23 mouse cellular contexts compared by ENCODE assay signal in the genomic region with DNA sequence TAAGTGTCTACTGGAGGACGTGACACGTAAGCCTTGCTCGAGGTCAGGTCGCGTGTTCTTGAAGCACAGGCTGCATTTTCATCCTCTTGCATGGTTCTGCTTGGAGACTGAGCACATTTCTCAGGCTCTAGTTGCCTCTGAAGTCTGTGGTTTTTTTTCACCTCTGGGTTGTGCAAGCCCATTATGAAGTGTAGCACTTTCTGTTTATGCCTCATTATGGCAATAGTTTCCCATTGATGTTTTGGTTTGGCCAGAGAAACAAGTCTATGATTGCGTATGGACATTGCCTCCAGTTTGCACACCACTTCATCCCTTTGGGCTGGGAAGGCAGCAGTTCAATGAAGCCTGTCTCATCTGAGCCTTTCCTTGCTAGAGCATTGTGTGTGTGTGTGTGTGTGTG.
"Had no signal": no experiment of that assay in that cellular context is flagged by ENCODE, and none has a peak within 500 bp of the region (broad histone marks: within the 10 kb centered on the region; RNA-seq: fewer than 3 reads in every experiment).

No protein-coding gene starts in this region.

- H3K27me3 ChIP-seq: limb, embryonic 12.5 days; limb, embryonic 15.5 days; lung, embryonic 15.5 days; megakaryocyte, embryonic 14.5 days; midbrain, embryonic 13.5 days; neural tube, embryonic 13.5 days; stomach, embryonic 15.5 days had no signal

- H3K4me2 ChIP-seq: limb, embryonic 12.5 days; limb, embryonic 15.5 days; liver, embryonic 11.5 days; lung, embryonic 15.5 days; midbrain, embryonic 13.5 days; neural tube, embryonic 13.5 days; stomach, embryonic 15.5 days had no signal

- H3K36me3 ChIP-seq: limb, embryonic 12.5 days; limb, embryonic 15.5 days; lung, embryonic 15.5 days; midbrain, embryonic 10.5 days; midbrain, embryonic 13.5 days; neural tube, embryonic 13.5 days; stomach, embryonic 15.5 days had no signal

- H3K4me3 ChIP-seq: limb, embryonic 12.5 days; limb, embryonic 15.5 days; lung, embryonic 15.5 days; megakaryocyte, embryonic 14.5 days; midbrain, embryonic 10.5 days; midbrain, embryonic 13.5 days; myocyte; neural tube, embryonic 13.5 days; stomach, embryonic 15.5 days had no signal

- DNase-seq: kidney, adult 18-20 months; kidney, adult 9 months; kidney, postnatal 14 days; kidney, postnatal 4 days; left cerebral cortex, postnatal 4 days; liver, postnatal 0 days; retina, postnatal 1 day; right cerebral cortex, postnatal 25 days; spleen, adult 18-20 months; thymus, adult 18-20 months; thymus, postnatal 36 days had no signal

- H3K4me1 ChIP-seq: limb, embryonic 12.5 days; limb, embryonic 15.5 days; megakaryocyte, embryonic 14.5 days; midbrain, embryonic 13.5 days; neural tube, embryonic 13.5 days; stomach, embryonic 15.5 days had no signal

- ATAC-seq: liver, postnatal 0 days; midbrain, embryonic 13.5 days; midbrain, embryonic 16.5 days had no signal

- H3K9me3 ChIP-seq: limb, embryonic 12.5 days; limb, embryonic 15.5 days; lung, embryonic 15.5 days; megakaryocyte, embryonic 14.5 days; midbrain, embryonic 10.5 days; midbrain, embryonic 13.5 days; neural tube, embryonic 13.5 days; stomach, embryonic 15.5 days had no signal

- H3K9ac ChIP-seq: limb, embryonic 12.5 days; limb, embryonic 15.5 days; liver, embryonic 14.5 days; liver, postnatal 0 days; lung, embryonic 15.5 days; midbrain, embryonic 13.5 days; neural tube, embryonic 13.5 days; stomach, embryonic 15.5 days had no signal

- H3K27ac ChIP-seq: limb, embryonic 12.5 days; limb, embryonic 15.5 days; liver, embryonic 14.5 days; lung, embryonic 15.5 days; midbrain, embryonic 10.5 days; midbrain, embryonic 13.5 days; neural tube, embryonic 13.5 days; stomach, embryonic 15.5 days had no signal
